Mouse (Mus musculus): ENCODE data around the gene R3hdm1. TPM values are rescaled to one million over a fixed set of nuclear protein-coding genes. Genes with fewer than 3 reads are reported as not detected.
"Not testable (repeated sequence)": the region's sequence is repeated elsewhere in the genome, so short reads cannot be mapped to it uniquely, and the experiment has no call there.

R3hdm1 gene
- total RNA-seq, 1 experiment from 2014 or later, result 88.1 TPM

DNA sequence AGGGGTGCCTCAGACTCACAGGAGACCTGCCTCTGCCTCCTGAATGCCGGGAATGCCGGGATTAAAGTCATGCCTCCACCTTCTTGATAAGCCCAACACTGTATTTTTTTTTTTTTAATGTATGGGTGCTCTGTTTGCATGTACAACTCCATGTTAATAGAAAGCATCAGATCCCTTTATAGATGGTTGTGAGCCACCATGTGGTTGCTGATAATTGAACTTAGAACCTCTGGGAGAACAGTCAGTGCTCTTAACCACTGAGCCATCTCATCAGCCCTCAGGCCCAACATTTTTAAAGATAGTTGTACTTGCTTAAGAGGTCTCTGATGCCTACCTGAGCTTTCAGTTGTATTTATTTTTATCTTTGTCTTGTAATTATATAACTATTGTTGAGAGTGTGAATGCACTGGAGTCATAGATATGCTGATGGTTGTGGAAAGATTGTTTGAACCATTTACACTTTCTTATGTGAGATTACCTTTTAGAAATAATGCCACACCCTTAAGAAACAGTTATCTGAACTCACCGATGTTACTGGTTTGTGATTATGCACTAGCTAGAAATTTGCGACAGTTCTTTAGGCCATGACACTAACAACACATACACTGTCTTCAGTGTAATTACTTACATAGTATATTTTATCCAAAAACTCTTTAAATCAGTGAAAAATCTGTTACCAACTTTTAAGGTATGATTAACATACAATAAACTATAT is 18.0 kb downstream of the R3hdm1 start:
- ATAC-seq (replicated peaks; ENCODE audit: low read depth, poor library complexity, severe bottlenecking), result no peak

DNA sequence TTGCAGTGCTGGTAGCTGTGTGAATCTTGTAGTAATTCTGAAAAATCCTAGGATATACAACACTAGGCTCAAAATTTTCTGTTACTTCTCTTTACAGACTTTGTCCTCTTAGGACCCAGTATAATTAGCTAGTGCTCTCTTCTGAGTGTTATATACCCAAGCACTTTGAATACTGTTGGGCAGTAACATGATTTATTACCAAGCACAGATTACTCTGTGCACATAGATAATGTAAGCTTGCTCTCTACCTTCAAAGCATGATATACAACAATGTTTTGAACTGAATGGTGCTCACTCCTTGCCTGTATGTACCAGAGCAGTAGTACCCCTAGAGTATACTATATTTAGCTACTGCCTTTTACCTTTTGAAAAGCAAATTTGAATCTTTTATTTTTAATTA is 33.1 kb downstream of the R3hdm1 start:
- not testable (repeated sequence) for ATAC-seq (replicated peaks; ENCODE audit: low read depth, poor library complexity, severe bottlenecking)

DNA sequence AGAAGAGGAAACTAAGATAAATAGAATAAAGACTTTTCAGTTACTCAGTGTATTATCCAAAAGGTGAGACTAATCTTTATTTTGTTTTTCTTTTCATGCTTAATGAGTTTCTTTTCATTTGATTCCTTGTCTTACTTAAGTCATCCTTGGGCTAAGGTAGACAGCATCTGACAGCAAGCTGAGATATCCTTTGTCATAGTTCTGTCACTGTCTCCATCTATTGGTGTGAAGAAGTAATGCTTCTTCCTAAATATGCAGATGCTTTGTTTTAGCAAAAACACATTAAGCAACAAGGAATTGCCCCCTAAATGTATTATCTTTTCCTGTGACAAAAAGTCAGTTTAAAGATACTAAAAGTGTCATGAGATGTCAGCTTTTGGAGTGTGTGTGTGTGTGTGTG is 37.9 kb downstream of the R3hdm1 start:
- peak; percentile 63; the same call in 1 of the 2 replicates for ATAC-seq (replicated peaks; ENCODE audit: low read depth, poor library complexity, severe bottlenecking)

DNA sequence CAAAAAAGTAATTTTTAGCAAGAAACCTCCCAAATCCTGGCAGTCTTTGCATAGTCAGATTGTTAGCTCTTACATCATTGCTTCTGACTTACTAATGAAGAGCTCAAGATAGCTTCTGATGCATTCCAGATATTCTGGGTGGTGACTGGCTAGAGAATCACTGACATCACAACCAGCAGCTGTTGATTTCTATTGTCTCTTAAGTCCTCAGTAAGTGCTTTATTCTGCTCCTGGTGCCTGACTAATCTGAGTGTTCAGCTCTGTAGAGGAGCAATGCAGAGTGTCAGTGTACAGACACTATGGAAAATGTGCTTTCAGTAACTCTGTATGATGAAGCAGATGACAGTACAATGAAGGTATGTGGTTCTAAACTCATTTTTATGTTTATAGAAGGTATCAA is 38.6 kb downstream of the R3hdm1 start:
- no peak for ATAC-seq (replicated peaks; ENCODE audit: low read depth, poor library complexity, severe bottlenecking)

DNA sequence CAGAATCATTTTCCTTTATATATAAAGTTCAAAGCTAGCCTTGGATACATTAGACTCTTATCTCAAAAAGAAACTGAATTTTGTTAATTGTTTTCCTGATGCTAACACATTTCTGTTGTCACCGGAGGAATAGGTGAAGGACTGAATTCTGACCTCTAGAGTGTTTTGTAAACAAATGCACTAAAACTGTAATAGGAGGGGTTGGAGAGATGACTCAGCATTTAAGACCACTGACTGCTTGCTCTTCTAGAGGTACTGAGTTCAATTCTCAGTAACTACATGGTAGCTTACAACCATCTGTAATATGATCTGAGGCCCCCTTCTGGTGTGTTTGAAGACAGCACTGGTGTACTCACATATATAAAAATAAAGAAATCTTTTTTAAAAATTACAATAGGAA is 63.9 kb downstream of the R3hdm1 start:
- no peak for ATAC-seq (replicated peaks; ENCODE audit: low read depth, poor library complexity, severe bottlenecking)

DNA sequence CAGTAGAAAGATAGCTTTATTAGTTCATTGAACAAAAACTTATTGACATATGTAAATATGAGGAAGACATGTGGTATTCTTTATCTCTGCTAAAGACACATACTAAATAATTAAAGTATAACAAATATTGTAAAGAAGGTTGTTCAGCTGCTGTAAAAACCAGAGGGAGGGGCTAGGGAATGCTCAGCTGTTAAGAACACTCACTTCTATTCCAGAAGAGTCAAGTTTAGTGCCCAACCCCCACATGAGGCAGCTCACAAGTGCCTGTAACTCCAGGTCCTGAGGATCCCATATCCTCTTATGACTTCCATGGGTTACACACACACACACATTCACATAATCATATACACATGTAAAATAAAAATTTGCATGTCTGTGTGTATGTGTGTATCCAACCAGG is 67.0 kb downstream of the R3hdm1 start:
- ATAC-seq (replicated peaks; ENCODE audit: low read depth, poor library complexity, severe bottlenecking), result no peak

DNA sequence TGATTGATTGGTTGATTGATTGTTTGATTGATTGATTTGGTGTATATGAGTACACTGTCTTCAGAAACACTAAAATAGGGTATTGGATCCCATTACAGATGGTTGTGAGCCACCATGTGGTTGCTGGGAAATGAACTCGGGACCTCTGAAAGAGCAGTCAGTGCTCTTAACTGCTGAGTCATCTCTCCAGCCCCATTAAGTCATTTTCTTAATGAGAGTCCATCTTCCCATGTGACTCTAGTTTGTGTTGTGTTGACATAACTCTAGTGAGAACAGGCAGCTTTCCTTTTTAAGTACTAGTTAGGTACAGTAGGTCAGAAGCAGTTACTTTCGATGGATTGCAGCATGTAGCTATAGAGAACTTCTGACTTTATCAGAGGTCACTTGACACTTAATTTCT is 88.3 kb downstream of the R3hdm1 start:
- no peak for ATAC-seq (replicated peaks; ENCODE audit: low read depth, poor library complexity, severe bottlenecking)

DNA sequence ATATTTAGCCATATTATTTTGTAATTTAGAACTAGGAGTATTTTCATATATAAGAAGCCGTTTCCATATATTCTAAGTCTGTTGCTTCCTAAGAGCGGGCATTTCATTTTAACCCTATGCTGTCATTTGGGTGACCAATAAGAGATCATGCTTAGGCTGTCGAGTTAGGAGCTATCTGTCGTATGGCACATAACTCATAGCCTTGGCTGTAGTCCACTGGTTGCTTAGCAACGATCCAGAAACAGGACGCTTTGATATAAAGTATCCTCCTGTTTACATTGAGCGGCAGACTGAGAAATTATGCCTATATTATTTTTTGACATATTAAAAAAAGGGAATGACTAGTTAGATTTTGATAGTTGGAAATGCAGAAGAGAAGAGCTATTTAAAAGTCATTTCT is 89.3 kb downstream of the R3hdm1 start:
- ATAC-seq (replicated peaks; ENCODE audit: low read depth, poor library complexity, severe bottlenecking), result no peak

DNA sequence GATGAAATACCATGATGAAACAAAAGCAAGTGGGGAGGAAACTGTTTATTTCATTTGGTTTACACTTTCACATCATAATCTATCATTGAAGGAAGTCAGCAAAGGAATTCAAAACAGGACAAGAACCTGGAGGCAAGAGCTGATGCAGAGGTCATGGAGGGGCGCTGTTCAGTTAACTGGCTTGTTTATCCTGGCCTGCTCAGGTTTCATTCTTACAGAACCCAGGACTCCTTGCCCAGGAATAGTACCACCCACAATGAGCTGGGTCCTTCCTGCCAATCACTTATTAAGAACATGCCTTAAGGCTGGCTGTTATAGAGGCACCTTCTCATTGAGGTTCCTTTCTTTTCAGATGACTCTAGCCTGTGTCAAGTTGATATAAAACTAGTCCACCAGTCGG is 90.9 kb downstream of the R3hdm1 start:
- ATAC-seq (replicated peaks; ENCODE audit: low read depth, poor library complexity, severe bottlenecking), result no peak

DNA sequence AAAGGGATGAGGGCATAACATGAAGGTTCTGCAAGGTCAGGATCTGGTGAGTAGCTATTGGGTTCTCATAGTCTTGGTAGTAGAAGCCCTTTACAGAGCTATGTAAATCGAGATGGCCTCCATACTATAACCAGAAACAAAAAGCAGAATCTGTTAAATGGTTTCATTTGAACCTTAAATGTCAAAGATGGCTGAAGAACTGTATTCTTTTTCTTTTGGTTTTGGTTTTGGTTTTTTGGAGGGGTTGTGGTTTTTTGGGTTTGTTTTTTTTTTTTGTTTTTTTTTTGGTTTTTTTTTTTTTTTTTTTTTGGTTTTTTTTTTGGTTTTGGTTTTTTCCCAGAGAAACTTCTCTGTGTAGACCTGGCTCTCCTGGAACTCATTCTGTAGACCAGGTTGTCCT is 94.3 kb downstream of the R3hdm1 start:
- no peak for ATAC-seq (replicated peaks; ENCODE audit: low read depth, poor library complexity, severe bottlenecking)

DNA sequence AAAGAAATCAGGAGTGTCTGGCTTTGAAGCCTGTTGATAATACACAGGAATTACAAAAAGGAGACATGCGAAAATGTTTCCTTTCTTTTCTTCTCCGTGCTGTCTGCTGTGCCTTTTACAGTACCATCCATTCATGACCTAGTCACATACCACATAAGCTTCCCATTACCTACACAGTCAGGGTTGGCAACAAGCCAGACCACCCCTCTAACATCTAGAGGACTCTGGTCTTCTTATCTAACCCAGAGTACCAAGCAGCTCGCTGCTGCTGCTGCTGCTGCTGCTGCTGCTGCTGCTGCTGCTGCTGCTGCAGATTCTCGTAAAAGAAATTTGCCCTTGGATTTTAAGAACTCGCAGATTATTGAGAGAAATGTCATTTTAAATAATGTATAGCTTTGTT is 110.2 kb downstream of the R3hdm1 start:
- peak; percentile 66; the same call in 1 of the 2 replicates for ATAC-seq (replicated peaks; ENCODE audit: low read depth, poor library complexity, severe bottlenecking)

DNA sequence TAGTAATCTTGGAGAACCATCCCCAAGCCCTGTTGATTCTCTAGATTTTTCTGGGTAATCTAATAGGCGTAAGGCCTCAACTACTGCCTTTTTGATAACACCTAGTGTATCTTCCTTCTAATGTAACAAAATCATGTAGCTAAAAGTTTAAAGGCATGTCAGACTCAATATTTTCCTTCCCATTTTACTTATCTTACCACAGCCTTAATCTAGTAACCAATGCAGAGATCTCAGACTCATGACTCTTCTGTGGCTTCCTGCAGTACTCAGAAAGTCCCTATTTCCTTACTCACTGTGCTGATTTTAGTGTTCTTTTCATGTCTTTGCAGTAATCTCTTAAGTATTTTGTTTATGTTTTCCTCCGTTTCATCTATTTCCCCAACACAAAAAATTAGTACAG is 118.8 kb downstream of the R3hdm1 start:
- 0 out of 2 replicates have a peak, but pooled peaks have one; percentile 32 for ATAC-seq (replicated peaks; ENCODE audit: low read depth, poor library complexity, severe bottlenecking)

DNA sequence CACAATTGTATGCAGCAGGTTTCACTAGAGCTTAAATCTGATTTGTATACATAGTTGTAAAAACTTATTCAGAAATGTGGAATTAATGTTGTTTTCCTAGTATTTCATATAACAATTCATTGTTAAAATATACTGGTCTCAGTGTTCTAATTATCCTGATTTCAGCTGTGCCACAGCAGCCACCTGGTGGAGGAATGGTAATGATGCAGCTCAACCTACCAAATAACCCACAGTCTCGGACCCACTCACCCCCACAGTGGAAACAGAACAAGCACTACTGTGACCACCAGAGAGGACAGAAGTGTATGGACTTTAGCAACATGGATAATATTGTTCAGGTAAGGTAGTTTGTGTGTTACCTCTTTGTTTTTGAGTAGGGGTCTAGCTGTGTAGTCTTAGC is 120.2 kb downstream of the R3hdm1 start:
- ATAC-seq (replicated peaks; ENCODE audit: low read depth, poor library complexity, severe bottlenecking), result 0 out of 2 replicates have a peak, but pooled peaks have one; percentile 60

DNA sequence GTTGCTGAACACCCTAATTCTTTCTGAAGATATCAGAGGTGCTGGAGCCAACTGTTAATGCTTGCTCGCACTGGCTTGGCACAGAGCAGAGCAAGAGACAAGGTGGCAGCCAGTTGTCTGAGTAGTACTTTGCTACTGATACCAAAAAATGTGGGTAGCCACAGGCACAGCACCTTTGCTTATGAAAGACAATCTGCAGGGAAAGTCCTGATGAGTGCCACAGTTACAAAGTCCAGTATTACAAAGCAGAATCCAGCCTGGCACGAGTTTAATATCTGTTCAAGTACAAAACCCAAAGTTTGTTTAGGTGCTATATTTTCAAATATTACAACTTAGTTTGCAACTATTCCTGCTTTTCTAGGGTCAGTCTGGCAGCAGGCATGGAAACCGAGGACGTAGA is 132.1 kb downstream of the R3hdm1 start:
- ATAC-seq (replicated peaks; ENCODE audit: low read depth, poor library complexity, severe bottlenecking), result no peak

DNA sequence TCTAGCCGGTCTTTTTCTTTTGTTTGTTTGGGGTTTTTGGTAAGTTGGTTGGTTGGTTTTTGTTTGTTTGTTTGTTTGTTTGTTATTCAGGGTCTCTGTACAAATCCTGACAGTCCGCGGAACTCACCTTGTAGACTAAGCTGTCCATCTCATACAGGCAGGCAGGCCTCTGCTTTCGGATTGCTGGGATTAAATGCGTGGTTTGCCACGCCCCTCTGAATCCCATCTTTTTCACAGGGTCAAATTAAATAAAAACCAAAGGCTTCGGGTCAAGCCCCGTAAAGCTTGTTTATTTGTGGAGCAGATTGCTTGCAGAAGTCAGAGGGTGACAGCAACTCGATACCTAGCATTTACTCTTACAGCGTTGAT is 140.5 kb downstream of the R3hdm1 start, which contains the start of gene Ubxn4:
Gene Ubxn4, plus strand, starts transcription at position 338 of the 369 bp plus-strand sequence.
- peak; percentile 9 for ATAC-seq (replicated peaks; ENCODE audit: low read depth, poor library complexity, severe bottlenecking)

DNA sequence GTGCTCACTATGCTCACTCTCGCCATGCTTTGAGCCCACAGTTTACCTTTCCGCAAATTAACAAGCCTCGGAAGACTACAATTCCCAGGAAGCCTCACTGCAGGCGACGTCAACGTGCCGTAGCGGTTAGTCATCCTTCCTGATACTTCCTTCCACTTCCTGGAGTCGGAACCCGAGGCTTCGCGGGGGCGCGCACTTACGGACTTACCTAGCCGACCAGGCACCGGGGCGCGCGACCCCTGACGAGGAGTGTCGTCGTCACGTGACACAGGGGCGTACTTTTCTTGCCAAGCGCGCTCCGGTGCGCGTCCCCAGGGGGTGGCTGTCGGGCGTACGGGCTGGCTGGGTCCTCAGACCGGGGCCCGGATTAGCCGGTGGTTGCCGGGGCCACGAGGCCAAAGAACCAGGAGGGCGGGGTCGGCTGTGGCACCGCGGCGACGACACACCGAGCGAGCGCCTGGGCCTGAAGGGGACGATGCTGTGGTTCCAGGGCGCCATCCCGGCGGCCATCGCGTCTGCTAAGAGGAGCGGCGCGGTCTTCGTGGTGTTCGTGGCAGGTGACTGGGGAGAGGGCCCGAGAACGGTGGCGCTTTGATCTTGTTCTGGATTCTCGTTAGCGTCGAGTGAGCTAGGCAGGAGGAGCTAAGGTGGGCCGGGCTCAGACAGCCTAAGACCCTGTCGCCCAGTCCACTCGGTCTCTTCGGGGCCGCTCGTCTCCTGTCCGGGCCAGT is 141.1 kb downstream of the R3hdm1 start:
- ATAC-seq (replicated peaks; ENCODE audit: low read depth, poor library complexity, severe bottlenecking), result peak; percentile 96

DNA sequence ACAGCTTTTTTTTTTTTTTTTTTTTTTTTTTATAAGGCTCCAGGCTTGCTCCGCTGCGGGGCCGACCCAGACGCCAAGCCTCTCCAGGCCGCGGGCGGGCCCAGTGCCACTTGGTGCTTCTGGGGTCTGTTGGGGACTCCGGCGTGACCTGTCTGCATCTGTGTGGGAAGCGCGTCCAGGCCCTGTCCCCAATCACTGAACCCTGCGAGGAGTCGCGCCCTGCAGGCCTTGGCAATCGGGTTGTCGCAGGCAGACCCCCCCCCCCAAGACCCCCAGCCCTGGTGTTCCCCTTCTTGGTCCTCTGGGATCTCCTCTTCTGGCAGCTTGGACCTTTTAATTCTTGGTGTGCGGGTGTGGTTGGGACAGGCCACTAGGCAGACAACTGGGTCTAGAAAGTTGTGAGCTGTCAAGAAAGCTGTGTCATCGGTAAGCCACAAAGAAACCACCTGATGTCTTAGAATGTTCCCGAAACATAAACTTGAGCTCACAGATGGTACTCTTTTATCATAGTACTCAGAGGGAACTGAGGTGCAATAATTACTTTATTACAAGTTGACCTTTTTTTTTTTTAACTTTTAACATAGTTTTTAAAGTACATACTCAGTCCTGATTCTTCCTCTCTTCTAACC is 141.7 kb downstream of the R3hdm1 start:
- peak; percentile 45 for ATAC-seq (replicated peaks; ENCODE audit: low read depth, poor library complexity, severe bottlenecking)

DNA sequence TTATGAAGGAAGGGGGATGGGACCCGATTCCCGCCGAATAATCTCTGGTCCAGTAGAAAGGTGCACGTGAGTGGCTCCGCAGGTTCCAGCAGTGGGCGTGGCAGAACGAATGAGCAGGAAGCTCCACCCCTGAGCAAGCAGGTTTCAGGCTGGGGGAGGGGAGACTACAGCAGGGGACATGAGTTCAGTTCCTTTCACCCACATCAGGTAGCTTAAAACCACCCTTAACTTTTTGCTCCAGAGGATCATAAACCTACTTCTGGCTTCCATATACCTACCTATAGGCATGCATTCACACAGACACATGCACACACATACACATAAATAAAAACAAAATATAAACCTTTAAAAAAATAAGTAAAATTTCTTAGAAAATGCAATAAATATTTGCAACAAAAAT is 164.0 kb downstream of the R3hdm1 start:
- not testable (repeated sequence) for ATAC-seq (replicated peaks; ENCODE audit: low read depth, poor library complexity, severe bottlenecking)

DNA sequence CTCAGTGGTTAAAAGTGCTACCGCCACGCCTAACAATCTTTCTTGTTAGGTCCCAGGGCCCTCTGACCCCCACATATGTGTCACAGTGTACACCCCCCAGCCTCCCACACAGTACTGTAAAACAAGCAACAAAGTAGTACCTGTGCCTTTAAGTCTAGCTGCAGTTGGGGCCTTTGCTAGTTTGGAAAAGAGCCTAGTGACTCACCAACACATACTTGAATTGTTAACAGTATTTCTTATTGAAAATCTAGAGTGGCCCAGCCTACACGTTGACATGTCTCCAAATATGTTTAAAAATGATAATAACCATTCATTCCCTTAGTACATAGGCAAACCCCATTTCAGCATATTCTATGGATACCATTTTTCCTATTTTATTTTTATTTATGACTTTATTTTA is 167.6 kb downstream of the R3hdm1 start:
- no peak for ATAC-seq (replicated peaks; ENCODE audit: low read depth, poor library complexity, severe bottlenecking)

DNA sequence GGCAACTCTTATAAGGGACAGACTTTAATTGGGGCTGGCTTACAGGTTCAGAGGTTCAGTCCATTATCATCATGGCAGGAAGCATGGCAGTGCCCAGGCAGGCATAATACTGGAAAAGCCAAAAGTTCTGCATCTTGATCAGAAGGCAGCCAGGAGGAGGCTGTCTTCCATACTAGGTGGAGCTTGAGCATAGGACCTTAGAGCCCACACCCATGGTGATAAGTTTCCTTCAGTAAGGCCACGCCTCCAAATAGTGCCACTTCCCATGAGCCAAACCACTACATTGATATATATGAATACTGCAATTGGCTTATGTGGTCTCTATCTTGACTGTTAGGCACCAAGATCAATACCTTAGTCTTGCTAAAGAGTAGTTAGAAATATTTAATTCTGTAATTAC is 172.8 kb downstream of the R3hdm1 start:
- peak; percentile 42; the same call in 1 of the 2 replicates for ATAC-seq (replicated peaks; ENCODE audit: low read depth, poor library complexity, severe bottlenecking)

DNA sequence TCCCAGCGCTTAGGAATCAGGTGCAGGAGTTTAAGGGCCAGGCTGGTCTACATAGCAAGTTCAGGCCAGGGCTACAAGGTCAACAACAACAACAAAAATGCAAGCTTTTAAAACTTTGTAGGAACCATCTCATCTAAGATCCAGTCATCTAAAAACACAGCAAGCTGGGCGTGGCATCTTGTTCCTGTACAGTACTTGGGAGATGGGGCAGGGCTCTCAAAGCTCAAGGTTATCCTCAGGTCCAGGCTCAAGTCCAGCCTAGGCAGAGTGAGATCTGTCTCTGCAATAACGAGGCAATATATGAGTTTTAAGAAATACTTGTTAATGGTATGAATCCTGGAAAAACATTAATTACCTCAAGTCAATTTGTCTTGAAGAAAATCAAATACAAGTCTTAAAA is 175.5 kb downstream of the R3hdm1 start:
- ATAC-seq (replicated peaks; ENCODE audit: low read depth, poor library complexity, severe bottlenecking), result no peak

Data from common myeloid progenitor, adult 5-6 weeks (primary cell).